Mouse (Mus musculus) MEL (cell line): Measurements from ENCODE around the gene Slc17a5.

ENCODE experiments used
- CHD2 ChIP-seq: IDR thresholded peaks from 2 replicates; pipeline ENCODE4 v1.6.1; 2011; ENCODE audit warnings: low read length, improper control_type of control experiment
- CTCF ChIP-seq, 3 experiments: IDR thresholded peaks in 2 of 3; conservative IDR thresholded peaks in 1 of 3; 2 replicates each; pipeline ENCODE4 v1.5.1; 2011 to 2012; ENCODE audit warnings: low read length in 3 of 3, low read depth in 2 of 3, mild to moderate bottlenecking in 2 of 3, improper control_type of control experiment in 1 of 3, inconsistent platforms in 1 of 3, mixed read lengths in 1 of 3, moderate library complexity in 1 of 3; ENCODE audit not compliant: control insufficient read depth in 1 of 3, insufficient read depth in 1 of 3, poor library complexity in 1 of 3, severe bottlenecking in 1 of 3
- POLR2A ChIP-seq, 2 experiments: IDR thresholded peaks; 2 replicates each; pipeline ENCODE4 v1.6.1; 2011 to 2012; ENCODE audit warnings: low read length in 2 of 2, mild to moderate bottlenecking in 2 of 2, control low read depth in 1 of 2, improper control_type of control experiment in 1 of 2, low read depth in 1 of 2, moderate library complexity in 1 of 2; ENCODE audit not compliant: control insufficient read depth in 1 of 2, insufficient read depth in 1 of 2, poor library complexity in 1 of 2
- SMC3 ChIP-seq: IDR thresholded peaks from 2 replicates; pipeline ENCODE4 v1.6.1; 2011; ENCODE audit warnings: low read depth, low read length, improper control_type of control experiment
- TCF12 ChIP-seq: IDR thresholded peaks from 2 replicates; pipeline ENCODE4 v1.6.1; 2014; ENCODE audit warnings: low read depth, mild to moderate bottlenecking, inconsistent platforms, low read length, improper control_type of control experiment, moderate library complexity
- USF2 ChIP-seq, 2 experiments: IDR thresholded peaks; 2 replicates each; pipeline ENCODE4 v1.6.1; 2011 to 2012; ENCODE audit warnings: improper control_type of control experiment in 2 of 2, low read length in 2 of 2, borderline replicate concordance in 1 of 2, inconsistent platforms in 1 of 2, low read depth in 1 of 2, mild to moderate bottlenecking in 1 of 2; ENCODE audit not compliant: insufficient read depth in 1 of 2

GRCm38 (mm10) chr9:78601046-78601730 lies 13.3 kb upstream of the Slc17a5 start:
- no peak for TF ChIP-seq USF2 (IDR thresholded peaks at IDR 0.05; ENCODE audit: borderline replicate concordance in 1 of 2, insufficient read depth in 1 of 2, low read depth in 1 of 2, low read length in 2 of 2)
- TF ChIP-seq CHD2 = no peak
- no peak for TF ChIP-seq POLR2A (IDR thresholded peaks at IDR 0.05; ENCODE audit: control insufficient read depth in 1 of 2, insufficient read depth in 1 of 2, low read depth in 1 of 2, low read length in 2 of 2, poor library complexity in 1 of 2)
- no peak for TF ChIP-seq TCF12
- no peak for TF ChIP-seq SMC3
- TF ChIP-seq CTCF (IDR thresholded peaks at IDR 0.05 in 2 of 3, conservative IDR thresholded peaks at IDR 0.05 in 1 of 3; ENCODE audit: control insufficient read depth in 1 of 3, insufficient read depth in 1 of 3, low read depth in 2 of 3, low read length in 3 of 3, poor library complexity in 1 of 3, severe bottlenecking in 1 of 3) = peak; percentile 15 to 69 (median 50); a peak in 5 of 6 replicates
